Mouse (Mus musculus) myocyte (in vitro differentiated cells): ENCODE data around the gene Tenm4. TPM values are rescaled to one million over a fixed set of nuclear protein-coding genes. Genes with fewer than 3 reads are reported as not detected.

Experiments
- H3K27me3 ChIP-seq: one replicate; pipeline ENCODE4 v1.6.1; 2011; ENCODE audit not compliant: control insufficient read depth, insufficient read depth, insufficient read length
- H3K36me3 ChIP-seq: one replicate; pipeline ENCODE4 v1.6.1; 2011; ENCODE audit not compliant: control insufficient read depth, insufficient read depth
- H3K4me2 ChIP-seq: one replicate; pipeline ENCODE4 v1.6.1; 2011; ENCODE audit warnings: low read depth, control low read depth
- H3K4me3 ChIP-seq: one replicate; pipeline ENCODE4 v1.5.1; 2011; ENCODE audit warnings: mild to moderate bottlenecking, control low read depth, moderate library complexity
- H3K79me2 ChIP-seq: one replicate; pipeline ENCODE4 v1.6.1; 2011; ENCODE audit not compliant: control insufficient read depth, insufficient read depth
- H3ac ChIP-seq: one replicate; pipeline ENCODE4 v1.6.1; 2011; ENCODE audit not compliant: control insufficient read depth, insufficient read length
- CEBPB ChIP-seq: IDR thresholded peaks from 2 replicates; pipeline ENCODE4 v1.6.1; 2011; ENCODE audit warnings: mild to moderate bottlenecking, moderate library complexity; ENCODE audit not compliant: poor library complexity, insufficient read depth, severe bottlenecking
- E2F4 ChIP-seq: IDR thresholded peaks from one replicate; pipeline ENCODE4 v1.6.1; 2011; ENCODE audit warnings: mild to moderate bottlenecking, control low read depth, moderate library complexity; ENCODE audit not compliant: insufficient read depth
- MAX ChIP-seq: IDR thresholded peaks from one replicate; pipeline ENCODE4 v1.6.1; 2011; ENCODE audit warnings: low read depth, mild to moderate bottlenecking, control low read depth
- MYOD1 ChIP-seq, 3 experiments: IDR thresholded peaks; one replicate each; pipeline ENCODE4 v1.6.1; 2011; ENCODE audit warnings: control low read depth in 2 of 3, low read depth in 2 of 3, mild to moderate bottlenecking in 2 of 3, moderate library complexity in 1 of 3; ENCODE audit not compliant: insufficient read length in 2 of 3, control insufficient read depth in 1 of 3
- MYOG ChIP-seq, 3 experiments: IDR thresholded peaks; one replicate each; pipeline ENCODE4 v1.6.1; 2011; ENCODE audit warnings: control low read depth in 2 of 3, low read depth in 2 of 3, mild to moderate bottlenecking in 2 of 3; ENCODE audit not compliant: insufficient read length in 2 of 3, control insufficient read depth in 1 of 3, insufficient read depth in 1 of 3
- POLR2A ChIP-seq: IDR thresholded peaks from one replicate; pipeline ENCODE4 v1.6.1; 2011; ENCODE audit warnings: low read depth, mild to moderate bottlenecking, control low read depth, moderate library complexity; ENCODE audit not compliant: insufficient read length
- POLR2AphosphoS2 ChIP-seq: IDR thresholded peaks from one replicate; pipeline ENCODE4 v1.6.1; 2011; ENCODE audit warnings: low read depth, control low read depth; ENCODE audit not compliant: insufficient read length
- REST ChIP-seq: IDR thresholded peaks from one replicate; pipeline ENCODE4 v1.6.1; 2011; ENCODE audit warnings: mild to moderate bottlenecking, control low read depth, moderate library complexity; ENCODE audit not compliant: insufficient read depth, insufficient read length
- SRF ChIP-seq: IDR thresholded peaks from one replicate; pipeline ENCODE4 v1.6.1; 2011; ENCODE audit warnings: low read depth; ENCODE audit not compliant: control insufficient read depth, insufficient read length
- TCF12 ChIP-seq: IDR thresholded peaks from one replicate; pipeline ENCODE4 v1.6.1; 2011; ENCODE audit warnings: mild to moderate bottlenecking, control low read depth; ENCODE audit not compliant: poor library complexity, insufficient read depth, severe bottlenecking
- TCF3 ChIP-seq: IDR thresholded peaks from one replicate; pipeline ENCODE4 v1.6.1; 2011; ENCODE audit warnings: low read depth, control low read depth; ENCODE audit not compliant: insufficient read length
- USF1 ChIP-seq: IDR thresholded peaks from one replicate; pipeline ENCODE4 v1.6.1; 2011; ENCODE audit warnings: low read depth, mild to moderate bottlenecking, control low read depth, moderate library complexity
- polyA plus RNA-seq: library from polyadenylated mRNA; unstranded; fragments of >200 nt; fragmentation: generic; extraction: Trizol; gene quantifications from one replicate; pipeline ENCODE4 v1.2.1, GENCODE M21; 2012; ENCODE audit warnings: missing spikeins

The Tenm4 gene
- polyA plus RNA-seq, 1 experiment: 10.9 TPM

- no peak for TF ChIP-seq MYOG (IDR thresholded peaks at IDR 0.05; ENCODE audit: control insufficient read depth in 1 of 3, insufficient read depth in 1 of 3, insufficient read length in 2 of 3, low read depth in 2 of 3)
- no peak for TF ChIP-seq TCF12
- no peak for TF ChIP-seq TCF3
- TF ChIP-seq E2F4: no peak
- TF ChIP-seq POLR2A: no peak
- H3ac ChIP-seq: no peak overlapping the region
- no peak overlapping the region for H3K4me2 ChIP-seq
- H3K27me3 ChIP-seq: no peaks in the 10 kb centered on the region
- no peaks in the 10 kb centered on the region for H3K79me2 ChIP-seq
- H3K36me3 ChIP-seq: no peaks in the 10 kb centered on the region
- H3K4me3 ChIP-seq: no peak overlapping the region
These were observed 246.4 kb downstream of the Tenm4 start for GRCm38 (mm10) chr7:96417251-96418004.

DNA sequence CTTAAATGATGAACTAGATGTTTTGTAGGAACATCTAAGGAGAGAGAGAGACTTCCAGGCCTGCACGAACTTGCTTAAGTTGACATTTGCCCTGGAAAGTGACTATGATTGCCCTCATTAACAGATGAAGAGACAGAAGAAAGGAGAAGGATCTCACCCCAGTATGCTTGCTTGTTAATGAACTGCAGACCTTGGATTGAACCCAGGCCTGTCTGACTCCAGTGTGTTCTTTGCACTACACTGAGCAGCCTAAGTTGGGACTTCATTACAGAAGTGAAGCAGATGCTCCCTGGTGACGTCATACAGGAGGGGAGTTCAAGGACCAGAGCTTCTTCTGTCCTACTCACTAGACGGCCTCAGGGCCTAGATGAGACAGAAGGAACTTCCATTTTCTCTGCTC is 247.1 kb downstream of the Tenm4 start:
- TF ChIP-seq E2F4: no peak
- TF ChIP-seq MAX: no peak
- TF ChIP-seq POLR2A: no peak
- TF ChIP-seq TCF12: no peak
- no peak for TF ChIP-seq MYOG (IDR thresholded peaks at IDR 0.05; ENCODE audit: control insufficient read depth in 1 of 3, insufficient read depth in 1 of 3, insufficient read length in 2 of 3, low read depth in 2 of 3)
- TF ChIP-seq TCF3: no peak
- no peak for TF ChIP-seq POLR2AphosphoS2
- no peak for TF ChIP-seq USF1
- no peak for TF ChIP-seq MYOD1 (IDR thresholded peaks at IDR 0.05; ENCODE audit: control insufficient read depth in 1 of 3, insufficient read length in 2 of 3, low read depth in 2 of 3)
- no peak for TF ChIP-seq SRF
- TF ChIP-seq REST: no peak
- TF ChIP-seq CEBPB: no peak
- Histone ChIP-seq H3K36me3 (no peaks in the 10 kb centered on the region), H3K79me2 (no peaks in the 10 kb centered on the region), H3K4me3 (no peak overlapping the region), H3K4me2 (no peak overlapping the region), H3K27me3 (no peaks in the 10 kb centered on the region), H3ac (no peak overlapping the region)

DNA sequence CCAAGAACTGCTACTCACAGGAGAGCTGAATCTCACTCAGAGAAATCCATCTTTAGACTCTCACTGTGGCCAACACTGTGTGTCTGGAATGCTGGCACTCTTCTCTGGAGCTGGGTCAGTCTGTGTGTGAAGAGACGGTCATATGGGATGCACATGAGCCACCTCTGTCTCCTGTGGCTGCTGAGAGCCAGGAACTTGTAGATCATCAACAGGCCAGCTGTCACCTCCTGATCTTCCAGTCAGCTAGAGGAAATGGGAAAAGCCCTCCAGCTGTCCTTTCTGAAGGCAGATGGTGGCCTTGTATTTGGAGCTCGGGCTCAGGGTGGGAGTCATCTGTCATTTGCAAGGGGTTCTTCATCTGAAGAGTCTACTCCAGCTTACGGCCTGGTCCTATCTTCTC is 249.0 kb downstream of the Tenm4 start:
- no peak overlapping the region for H3K4me3 ChIP-seq
- no peaks in the 10 kb centered on the region for H3K36me3 ChIP-seq
- no peak overlapping the region for H3K4me2 ChIP-seq
- H3K27me3 ChIP-seq: no peaks in the 10 kb centered on the region
- peak in 1 of 3 experiments; percentile 50 for TF ChIP-seq MYOD1 (IDR thresholded peaks at IDR 0.05; ENCODE audit: control insufficient read depth in 1 of 3, insufficient read length in 2 of 3, low read depth in 2 of 3)
- no peak for TF ChIP-seq SRF
- TF ChIP-seq MYOG (IDR thresholded peaks at IDR 0.05; ENCODE audit: control insufficient read depth in 1 of 3, insufficient read depth in 1 of 3, insufficient read length in 2 of 3, low read depth in 2 of 3): peak in 1 of 3 experiments; percentile 54
- TF ChIP-seq TCF12: peak; percentile 4
- no peak for TF ChIP-seq MAX
- no peaks in the 10 kb centered on the region for H3K79me2 ChIP-seq
- H3ac ChIP-seq: no peak overlapping the region

- TF ChIP-seq MYOG (IDR thresholded peaks at IDR 0.05; ENCODE audit: control insufficient read depth in 1 of 3, insufficient read depth in 1 of 3, insufficient read length in 2 of 3, low read depth in 2 of 3) (no peak), POLR2AphosphoS2 (no peak), SRF (no peak), E2F4 (no peak), MYOD1 (IDR thresholded peaks at IDR 0.05; ENCODE audit: control insufficient read depth in 1 of 3, insufficient read length in 2 of 3, low read depth in 2 of 3) (no peak), POLR2A (no peak), REST (no peak), USF1 (no peak), MAX (no peak), TCF3 (no peak)
- no peaks in the 10 kb centered on the region for H3K27me3 ChIP-seq
These were observed 250.0 kb downstream of the Tenm4 start for GRCm38 (mm10) chr7:96420926-96421605.

GRCm38 (mm10) chr7:96426954-96427353 is 255.9 kb downstream of the Tenm4 start:
- Histone ChIP-seq H3K79me2 (no peaks in the 10 kb centered on the region), H3ac (no peak overlapping the region), H3K4me3 (no peak overlapping the region), H3K4me2 (no peak overlapping the region), H3K27me3 (no peaks in the 10 kb centered on the region), H3K36me3 (no peaks in the 10 kb centered on the region)
- peak; percentile 55; the same call in 1 of the 2 replicates for TF ChIP-seq CEBPB
- no peak for TF ChIP-seq E2F4

More at GRCm38 (mm10) chr7:96420926-96421605, 250.0 kb downstream of the Tenm4 start:
- Histone ChIP-seq H3K36me3 (no peaks in the 10 kb centered on the region), H3K4me2 (no peak overlapping the region), H3ac (no peak overlapping the region), H3K79me2 (no peaks in the 10 kb centered on the region), H3K4me3 (no peak overlapping the region)
